Mouse (Mus musculus): ENCODE data around the gene Crtac1.

The Crtac1 gene

DNA sequence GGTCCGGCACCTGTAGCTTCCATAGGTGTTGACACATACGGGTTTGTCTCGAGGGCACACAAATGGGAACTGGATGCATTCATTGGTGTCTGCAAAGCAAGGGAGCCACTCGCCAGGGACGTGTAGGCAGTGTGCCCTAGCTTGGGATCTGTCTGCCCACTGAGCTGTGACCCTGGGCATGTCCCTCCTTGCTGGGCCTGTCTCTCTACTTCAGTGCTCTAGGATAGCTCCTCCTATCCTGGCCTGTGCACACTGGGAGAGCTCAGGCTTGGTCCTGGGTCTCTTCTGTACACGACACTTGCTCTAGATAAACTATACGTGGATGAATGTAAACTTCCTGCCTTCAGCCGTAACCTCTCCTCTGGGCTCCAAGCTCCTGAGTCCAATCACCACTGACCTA lies 147.4 kb downstream of the Crtac1 start:
- DNase-seq (ENCODE audit: low spot score in 2 of 2), result no peak

DNA sequence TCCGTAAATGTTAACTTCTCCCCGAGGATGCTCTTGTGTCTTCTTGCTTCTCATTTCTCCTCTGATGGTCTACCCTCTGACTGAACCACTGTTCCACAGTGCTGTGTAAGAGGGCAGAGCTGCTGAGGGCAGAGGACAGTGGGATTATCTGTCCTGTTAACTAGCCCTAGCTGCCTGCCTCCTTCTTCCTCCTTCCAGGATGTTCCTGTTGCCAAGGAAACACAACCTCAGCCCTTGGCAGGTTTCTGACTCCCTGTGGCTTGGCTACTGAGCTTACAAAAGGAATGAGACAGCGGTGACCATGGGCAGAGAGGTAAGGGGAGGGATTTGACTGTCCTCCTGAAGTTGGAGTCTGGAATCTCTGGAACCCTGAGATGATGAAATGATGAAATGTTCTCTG lies 152.0 kb downstream of the Crtac1 start:
- no peak for DNase-seq (ENCODE audit: low spot score in 2 of 2)

DNA sequence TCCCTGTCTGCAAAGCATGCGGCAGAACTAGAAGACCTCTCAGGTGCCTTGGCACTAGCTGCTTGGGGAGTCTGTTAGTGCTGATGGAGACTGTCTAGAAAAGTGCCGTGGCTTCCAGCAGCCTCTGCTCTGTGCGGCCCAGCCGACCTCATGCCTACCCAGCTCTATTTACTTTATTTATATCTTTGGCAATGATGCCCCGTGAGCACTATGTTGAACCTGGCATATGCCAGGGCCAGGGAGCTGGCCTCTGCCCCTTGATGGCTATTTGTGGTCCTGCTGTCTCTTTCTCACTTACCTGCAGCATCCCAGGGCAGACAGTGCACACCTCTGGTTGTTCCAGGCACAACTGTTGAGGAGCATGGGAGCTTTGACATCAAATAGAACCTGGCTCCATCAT lies 153.1 kb downstream of the Crtac1 start:
- no peak for DNase-seq (ENCODE audit: low spot score in 2 of 2)

DNA sequence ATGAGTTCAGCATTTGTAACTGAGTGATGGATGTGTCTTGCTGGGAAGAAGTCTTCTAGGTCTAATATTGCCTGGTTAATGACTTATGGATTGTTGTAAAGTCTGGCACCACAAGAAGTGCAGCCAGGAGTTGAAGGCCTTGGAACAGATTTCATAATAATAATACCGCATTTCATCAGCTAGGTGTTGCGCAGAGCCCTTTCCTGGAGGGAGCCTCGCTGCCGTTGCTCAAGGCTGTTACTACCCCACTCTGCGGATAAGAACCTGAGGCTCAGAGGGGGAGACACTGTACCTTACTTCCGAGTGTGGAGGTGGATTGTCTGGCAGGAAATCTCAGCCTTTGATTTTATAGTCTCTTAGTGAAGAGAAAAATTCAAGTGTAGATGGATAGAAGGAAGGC lies 154.3 kb downstream of the Crtac1 start:
- no peak for DNase-seq (ENCODE audit: low spot score in 2 of 2)

DNA sequence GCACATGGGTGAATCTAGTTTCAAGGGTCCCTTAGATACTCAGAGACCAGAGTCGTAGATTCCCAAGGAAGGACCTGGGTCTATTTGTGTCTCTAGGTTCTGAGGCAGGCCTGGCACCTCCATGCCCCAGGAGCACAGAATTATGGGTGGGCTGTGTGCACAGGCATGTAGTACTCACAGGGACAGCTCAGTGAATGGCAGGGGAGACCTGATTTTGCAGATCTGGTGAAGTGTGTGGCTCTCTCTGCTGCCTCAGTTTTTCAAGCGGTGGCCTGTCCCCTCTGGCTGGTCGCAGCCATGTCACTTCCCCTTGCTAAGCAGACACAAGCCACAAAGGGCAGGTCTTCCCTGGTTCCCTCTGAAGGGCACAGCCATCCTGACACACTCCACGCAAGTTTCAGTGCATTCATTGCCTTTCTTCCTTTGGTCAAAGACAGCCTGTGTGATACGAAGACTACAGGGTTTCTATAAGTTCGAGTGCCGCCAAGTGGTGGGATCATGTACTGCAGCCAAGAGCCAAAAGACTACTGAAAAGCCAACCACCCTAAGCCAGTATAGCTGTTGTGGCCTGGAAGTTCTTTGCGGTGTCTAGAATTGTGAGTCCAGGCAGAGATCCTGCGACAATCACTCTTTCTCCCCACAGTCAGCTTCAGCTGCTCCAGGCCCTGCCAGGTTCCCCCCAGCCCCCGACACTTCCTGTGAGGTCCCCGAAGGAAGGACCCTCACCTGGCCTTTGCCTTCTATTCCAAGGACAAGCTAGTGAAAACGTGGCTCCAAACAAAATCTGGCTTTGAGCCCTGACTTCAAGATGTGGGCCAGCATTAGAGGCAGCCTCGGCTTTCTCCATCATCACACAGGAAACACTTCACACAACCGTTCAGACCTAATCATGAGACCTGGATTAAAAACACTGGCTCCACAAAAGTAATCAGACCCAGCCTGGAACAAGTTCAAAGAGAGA lies 159.3 kb downstream of the Crtac1 start:
- peak; percentile 59 to 83 for DNase-seq (ENCODE audit: low spot score in 2 of 2)

DNA sequence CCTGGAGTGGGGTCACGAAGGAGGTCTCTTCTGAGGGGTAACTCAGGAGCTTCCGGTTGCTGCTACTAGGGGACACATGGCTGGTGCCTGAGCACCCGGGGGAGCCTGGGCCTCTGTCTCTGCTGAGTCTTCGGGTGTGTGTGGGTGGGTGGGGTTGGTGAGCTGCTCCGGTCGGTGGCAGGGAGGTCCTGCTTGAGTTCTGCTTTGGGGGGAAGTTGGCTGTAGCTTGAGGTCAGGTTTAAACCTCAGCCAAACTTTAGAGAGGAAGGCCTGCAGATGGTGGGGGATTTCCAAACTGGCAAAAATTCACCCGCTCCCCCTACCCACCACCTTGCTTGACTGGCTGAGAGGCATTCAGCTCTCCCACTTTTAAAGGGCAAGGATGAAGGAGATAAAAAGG lies 160.4 kb downstream of the Crtac1 start:
- DNase-seq (ENCODE audit: low spot score in 2 of 2), result no peak

DNA sequence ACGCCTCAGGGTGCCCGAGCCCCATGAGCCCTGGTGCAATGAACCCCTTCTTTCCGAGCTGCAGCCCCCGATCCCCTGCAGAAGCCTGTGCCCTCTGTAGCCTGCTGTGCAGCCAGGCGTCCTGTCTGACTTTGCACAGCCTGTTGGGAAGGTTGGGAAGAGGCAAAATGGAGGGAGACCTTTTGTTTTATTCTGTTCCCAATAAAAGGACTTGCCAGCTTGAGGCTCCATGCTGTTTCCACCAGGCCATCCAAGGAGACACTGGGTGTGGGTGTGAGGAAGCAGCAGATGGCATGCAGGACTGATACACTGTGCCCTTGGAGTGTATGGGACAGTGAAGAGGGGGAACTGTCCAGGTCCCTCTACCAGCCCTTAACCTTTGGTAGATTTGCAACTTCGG lies 161.5 kb downstream of the Crtac1 start:
- no peak for DNase-seq (ENCODE audit: low spot score in 2 of 2)

DNA sequence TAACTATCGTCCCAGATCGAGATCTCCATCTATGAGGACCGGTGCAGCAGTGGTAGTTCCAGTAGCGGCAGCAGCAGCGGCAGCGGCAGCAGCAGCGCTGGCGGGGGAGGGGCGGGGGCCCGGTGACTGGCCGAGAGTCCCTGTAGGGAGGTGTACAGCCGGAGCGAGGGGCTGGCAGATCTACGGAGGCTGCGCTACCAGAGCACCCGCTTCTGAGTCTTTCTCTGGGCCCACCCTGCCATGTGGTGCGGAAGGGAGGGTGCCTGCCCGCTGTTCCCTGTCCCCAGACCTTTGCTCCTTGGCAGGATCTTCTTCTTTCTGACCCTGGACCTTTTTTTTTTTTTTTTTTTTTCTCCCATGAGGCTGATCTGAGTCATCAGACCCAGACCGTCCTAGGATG lies 163.2 kb downstream of the Crtac1 start:
- DNase-seq (ENCODE audit: low spot score in 2 of 2), result no peak

DNA sequence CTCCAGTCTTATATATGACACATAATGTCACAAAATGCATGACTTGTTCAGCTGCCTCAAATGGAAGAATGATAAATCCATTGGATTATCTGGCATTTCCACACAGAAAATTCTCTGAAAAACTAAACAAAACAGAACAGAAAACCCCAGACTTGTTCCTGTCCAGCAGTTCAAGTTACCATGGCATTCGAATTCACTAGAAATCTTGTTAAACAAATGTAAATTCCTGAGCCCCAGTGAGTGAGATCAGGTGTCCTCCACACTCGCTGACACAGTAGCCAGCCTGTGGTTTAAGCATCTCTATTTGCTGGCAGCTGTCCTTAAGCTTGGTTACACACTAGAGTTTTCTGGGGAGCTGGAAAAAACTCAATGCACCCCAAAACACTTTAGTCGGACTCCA lies 168.1 kb downstream of the Crtac1 start:
- no peak for DNase-seq (ENCODE audit: low spot score in 2 of 2)

DNA sequence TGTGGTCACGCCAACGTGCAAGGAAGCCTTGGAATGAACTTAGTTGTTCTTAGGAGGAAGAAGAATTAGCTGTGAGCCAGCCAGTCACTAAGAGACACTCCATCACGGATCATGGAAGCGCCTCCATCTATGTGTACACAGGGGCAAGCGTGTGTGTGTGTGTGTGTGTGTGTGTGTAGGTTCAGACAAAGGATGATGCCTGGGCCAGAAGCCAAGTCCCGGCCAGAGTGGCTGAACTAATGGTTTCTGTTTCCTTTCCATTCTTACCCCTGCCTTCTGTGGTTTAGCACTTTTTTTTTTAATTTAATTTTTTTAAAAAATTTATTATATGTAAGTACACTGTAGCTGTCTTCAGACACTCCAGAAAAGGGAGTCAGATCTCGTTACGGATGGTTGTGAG lies 171.1 kb downstream of the Crtac1 start:
- no peak for DNase-seq (ENCODE audit: low spot score in 2 of 2)

DNA sequence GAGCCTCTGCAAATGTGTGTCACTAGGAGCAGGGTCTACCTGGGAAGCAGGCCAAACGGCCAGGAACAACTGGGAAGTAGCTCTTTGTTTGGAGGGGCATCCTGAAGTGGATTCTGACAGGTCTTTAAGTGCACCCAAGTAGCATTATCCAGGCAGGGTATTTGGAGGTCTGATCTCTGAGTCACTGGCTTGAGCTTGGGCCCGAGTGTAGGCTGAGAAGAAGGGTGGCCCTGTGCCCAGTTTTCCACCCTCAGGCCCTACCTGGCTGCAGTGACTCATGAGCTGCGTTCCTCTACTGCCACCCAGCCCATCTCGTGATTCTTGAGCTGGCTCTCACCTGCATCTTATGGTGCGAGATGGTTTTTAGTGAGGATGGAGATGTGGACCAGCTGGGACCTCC lies 173.0 kb downstream of the Crtac1 start:
- no peak for DNase-seq (ENCODE audit: low spot score in 2 of 2)

DNA sequence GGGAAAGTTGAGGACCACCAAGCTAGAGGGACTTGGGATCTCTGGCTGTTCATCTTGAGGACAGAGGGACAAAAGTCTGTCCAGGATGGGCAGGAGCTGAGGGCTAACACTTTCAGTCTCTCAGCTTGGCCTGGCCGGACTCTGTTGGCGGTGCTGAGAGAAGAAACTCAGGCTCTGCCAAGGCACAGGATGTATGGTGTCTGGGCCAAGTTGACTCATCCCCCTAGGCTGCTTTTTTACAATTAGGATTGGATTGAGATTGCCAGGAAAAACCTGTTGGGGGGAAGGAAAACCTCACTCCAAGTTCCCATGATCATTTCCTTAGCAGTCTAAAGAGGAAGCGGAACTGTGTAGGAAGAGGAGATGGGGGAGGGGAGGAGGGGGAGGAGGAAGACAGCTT lies 173.6 kb downstream of the Crtac1 start:
- DNase-seq (ENCODE audit: low spot score in 2 of 2), result no peak

DNA sequence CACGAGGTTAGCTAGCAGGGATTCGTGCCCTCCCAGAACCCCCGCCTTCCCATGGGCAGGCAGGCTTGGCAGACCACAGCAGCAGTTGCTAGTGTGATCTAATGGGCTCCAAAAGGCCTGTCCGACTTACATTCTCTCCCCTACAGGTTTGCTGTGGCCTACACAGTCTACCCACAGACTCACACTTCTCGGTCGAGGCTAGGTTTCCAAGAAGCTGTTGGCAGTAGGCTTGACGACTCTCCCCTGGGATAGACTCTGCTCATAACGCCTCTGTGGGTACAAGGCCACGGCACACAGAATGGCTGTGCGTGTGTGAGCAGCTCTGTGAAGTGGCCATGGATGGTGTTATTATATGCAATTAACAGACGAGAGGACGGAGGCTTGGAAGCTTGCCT lies 174.3 kb downstream of the Crtac1 start:
- DNase-seq (ENCODE audit: low spot score in 2 of 2), result no peak

DNA sequence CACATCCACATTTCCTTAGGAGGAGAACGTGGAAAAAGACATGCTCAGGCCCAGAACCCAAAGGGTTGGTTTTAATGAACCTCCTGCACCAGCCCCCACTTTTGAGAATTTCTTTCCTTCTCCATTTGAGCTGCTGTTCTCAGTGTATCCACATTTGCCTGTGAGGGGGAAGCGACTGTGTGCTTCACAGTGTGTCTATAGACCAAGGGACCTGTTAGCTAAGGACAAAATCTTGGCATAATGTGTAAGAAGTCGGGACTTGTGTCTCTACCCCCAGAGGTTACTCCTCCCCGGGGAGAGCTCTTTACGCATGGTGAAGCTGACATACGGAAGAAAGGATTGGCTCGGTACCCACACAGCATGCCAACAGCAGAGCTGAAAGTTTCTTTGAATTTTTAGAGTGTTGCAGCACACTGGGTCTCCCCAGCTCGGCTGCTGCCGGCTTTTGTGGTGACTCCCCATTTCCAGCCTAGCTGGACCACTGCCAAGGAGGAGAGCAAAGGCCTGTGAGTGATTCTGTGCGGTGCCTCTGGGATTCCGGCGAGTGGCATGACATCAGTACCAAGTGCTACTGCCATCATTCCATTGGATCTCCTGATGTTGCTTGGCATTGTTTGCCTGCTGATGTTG lies 174.9 kb downstream of the Crtac1 start:
- DNase-seq (ENCODE audit: low spot score in 2 of 2), result peak in 1 of 2 experiments; percentile 43

DNA sequence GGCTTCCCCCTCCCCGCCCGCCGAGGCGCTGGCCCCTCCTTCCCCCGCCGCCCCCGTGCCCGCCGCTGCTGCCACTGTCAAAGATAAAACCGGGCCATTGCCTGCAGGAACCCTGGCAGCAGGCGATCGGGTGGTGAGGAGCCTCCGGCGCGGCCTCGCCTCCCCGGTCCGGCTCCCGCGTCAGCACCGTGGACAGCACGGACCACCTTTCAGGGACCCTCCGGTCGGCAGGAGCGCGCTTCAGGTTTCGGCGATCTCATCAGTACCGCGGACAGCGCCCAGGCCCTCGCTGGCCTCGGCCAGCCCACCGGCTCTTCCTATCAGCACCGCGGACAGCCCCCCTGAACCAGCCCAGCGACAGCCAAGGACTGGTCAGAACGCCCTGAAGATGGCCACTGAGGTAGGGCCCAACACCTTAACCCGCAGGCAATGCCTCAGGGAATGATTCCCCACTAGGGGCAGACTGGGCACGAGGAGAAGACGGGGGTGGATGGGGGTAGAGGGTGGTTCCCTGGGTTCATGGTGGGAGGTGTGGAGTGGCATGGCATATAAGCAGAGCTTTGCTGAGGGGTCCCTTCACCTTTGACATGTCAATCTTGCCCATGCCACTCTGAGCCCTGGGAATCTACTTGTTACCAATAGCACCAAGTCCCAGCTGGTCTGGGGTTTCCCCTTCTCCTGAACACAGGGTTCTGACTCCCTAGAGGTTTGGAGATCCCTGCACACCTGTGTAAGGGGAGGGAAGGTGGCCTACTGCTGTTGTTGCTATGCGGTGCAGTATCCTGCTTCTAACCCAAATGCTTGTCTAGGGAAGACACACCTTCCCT lies 175.6 kb downstream of the Crtac1 start:
- peak; percentile 47 to 67 for DNase-seq (ENCODE audit: low spot score in 2 of 2)

DNA sequence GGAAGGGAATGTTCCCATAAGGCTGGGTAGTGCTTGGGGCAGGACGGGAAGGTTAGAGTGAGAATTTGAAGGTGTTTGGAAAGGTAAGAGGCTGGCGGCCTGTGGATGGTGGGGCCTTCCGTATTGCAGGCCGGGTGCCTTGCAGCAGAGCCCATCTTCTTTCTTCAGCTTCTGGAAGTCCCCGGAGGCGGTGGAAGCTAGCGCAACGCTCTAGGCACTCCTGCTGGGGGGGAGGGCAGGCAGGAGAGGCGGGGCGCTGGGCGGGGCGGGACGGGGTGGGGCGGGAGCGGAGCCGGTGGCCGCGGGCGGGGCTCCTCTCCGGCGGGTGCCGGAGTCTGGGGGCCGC lies 176.2 kb downstream of the Crtac1 start:
- peak in 1 of 2 experiments; percentile 54 for DNase-seq (ENCODE audit: low spot score in 2 of 2)

DNA sequence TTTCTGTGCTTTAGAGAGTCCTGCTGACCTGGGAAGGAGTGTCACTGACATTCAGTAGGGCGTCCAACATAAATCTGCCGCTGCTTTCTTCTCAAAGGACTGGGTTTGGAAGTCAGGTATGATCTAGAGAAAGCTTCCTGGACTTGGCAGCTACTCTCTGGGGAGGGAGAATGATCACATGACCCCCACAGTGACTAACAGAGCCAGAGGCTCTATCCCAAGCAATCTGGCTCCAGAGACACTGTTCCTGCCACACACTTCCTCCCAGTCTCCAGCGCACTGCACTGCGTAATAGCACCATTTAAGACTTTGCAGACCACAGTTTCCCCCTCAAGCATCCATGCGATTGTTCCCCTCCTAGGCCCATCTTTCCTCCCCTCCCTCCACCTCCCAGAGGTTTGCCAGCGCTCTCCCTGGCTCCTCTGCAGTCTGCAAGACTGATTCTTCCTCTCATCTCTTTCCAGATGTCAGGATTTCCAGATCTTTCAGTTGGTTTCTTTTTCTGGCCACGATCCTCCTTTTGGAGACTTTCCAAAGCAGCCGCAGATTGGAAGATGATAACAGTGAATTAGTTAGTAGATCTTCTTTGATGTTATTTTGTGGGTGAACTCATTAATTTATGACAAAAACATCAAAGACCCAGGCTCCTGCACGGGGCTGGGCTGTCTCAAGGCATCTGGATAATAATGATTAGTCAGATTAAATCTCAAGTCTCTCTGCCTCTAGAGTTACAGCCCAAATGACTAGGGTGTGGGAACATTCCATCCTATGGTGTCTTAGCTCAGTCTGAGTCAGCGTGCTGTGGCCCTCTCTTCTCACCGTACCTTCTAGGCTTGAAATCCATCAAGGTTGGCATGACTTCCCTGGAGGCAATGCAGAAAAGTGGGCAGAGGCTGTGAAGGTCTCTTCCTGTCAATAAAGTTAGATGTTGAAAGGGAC lies 181.3 kb downstream of the Crtac1 start:
- no peak for DNase-seq (ENCODE audit: low spot score in 2 of 2)

DNA sequence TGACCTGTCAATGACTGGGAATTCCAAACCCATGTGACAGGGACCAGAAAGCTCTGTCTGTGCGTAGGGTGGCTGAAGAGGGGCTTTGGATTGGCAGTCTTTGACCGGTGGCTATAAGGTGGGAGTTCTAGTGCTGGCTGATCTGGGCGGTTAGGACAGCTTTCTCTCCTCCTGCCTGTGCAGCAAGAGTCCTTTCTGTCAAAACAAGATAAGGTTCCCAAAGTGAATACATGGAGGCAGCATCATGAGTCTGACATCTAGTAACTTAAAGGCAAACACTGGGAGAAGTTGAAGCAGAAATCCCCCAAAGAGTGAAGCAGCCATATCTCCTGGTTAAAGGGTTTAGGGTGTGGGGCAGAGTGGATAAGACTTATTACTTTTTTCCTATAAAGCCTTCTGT lies 184.1 kb downstream of the Crtac1 start, which contains the start of gene Golga7b:
Gene Golga7b (plus strand): TSS at position 56 of the 400 bp plus-strand sequence.
- DNase-seq (ENCODE audit: low spot score in 2 of 2), result no peak

DNA sequence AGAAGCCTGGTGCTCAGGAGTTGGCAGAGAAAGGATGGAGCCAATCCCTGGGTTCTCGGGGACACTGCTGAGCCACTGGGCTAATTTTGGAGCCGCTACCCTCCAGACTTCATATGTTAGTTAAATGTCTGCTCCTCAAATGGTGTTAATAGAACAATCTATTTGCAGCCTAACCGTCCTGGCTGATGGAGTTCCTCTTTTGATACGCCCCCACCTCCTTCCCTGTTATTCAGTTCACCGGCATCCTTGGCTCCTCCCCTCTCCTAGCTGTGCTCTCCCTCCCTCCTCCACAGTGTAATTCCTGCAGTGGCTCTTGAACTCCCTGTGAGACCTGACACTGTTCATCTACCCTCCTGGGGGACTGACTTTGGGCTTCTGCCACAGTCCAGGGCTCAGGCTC lies 185.0 kb downstream of the Crtac1 start:
- no peak for DNase-seq (ENCODE audit: low spot score in 2 of 2)

DNA sequence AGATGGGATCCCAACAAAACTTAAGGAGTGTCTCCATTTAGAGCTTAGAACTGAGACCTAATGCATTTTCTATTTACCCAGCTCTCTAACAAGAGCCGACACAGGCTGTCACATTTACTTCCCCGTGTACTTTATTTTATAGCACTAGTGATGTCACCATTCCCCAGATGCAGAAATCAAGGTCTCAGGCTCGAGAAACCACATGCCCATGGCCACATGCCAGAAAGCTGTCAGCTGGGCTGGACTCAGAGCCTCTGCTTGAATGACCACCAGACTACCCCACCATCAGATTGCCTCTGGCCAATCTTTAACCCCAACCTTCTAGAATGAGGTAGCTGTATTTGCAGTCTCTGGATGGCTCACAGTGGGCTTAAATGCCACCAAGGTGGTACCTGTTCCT lies 188.2 kb downstream of the Crtac1 start:
- DNase-seq (ENCODE audit: low spot score in 2 of 2), result no peak

DNA sequence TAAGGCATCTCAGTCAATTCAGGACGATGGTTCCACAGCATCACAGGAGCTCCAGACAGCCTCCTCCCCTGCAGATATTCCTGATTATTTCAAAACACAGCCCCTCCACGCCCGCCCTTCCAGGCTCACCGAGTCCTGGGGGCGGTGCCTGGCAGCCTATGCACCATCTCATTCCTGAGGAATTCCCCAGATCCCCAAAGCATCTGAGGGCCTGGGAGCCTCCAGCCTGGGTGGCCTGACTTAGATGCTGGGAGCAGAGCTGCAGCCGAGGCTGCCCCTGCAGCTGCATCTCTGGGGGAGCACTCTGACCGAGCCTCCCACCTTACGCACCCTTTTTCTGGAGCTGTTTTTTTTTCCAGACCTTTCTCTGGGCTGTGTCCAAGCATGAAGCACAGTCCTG lies 190.7 kb downstream of the Crtac1 start:
- no peak for DNase-seq (ENCODE audit: low spot score in 2 of 2)

Measured in frontal cortex, postnatal 10 days (tissue).